Mouse (Mus musculus) G1E (cell line): ENCODE measurements around the gene Gm2042.
"Not testable (repeated sequence)": the region's sequence is repeated elsewhere in the genome, so short reads cannot be mapped to it uniquely, and the experiment has no call there.

Source experiments
- CTCF ChIP-seq: IDR thresholded peaks from 2 replicates; pipeline ENCODE4 v1.5.1; 2012; ENCODE audit warnings: low read depth, low read length, inconsistent platforms, mixed read lengths
- GATA1 ChIP-seq: IDR thresholded peaks from 2 replicates; pipeline ENCODE4 v1.6.1; 2012; ENCODE audit warnings: borderline replicate concordance, low read length, inconsistent platforms, mixed read lengths
- POLR2AphosphoS5 ChIP-seq: IDR thresholded peaks from 2 replicates; pipeline ENCODE4 v1.6.1; 2012; ENCODE audit warnings: low read depth, low read length, inconsistent platforms; ENCODE audit not compliant: insufficient replicate concordance

DNA sequence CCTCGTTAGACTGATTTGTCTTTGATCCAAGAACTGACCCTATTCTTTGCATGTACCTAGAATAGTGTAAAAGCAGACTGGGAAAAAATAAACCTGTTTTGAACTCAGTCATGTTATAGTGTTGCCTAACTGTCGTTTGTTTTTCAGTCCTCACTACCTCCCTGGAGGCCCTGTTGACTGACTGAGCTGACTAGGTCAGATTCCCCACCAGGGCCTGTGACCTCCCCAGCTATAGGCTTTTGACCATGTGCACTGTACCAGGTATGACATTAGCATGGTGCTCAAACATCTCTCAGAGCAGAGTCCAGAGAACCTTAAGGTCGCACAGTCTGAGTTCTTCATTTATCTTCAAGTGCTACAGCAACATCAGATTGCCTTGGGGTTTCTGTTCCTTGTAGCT, 50.2 kb downstream of the Gm2042 start:
- TF ChIP-seq CTCF, POLR2AphosphoS5, GATA1: not testable (repeated sequence)
